Mouse (Mus musculus) ES-E14 (cell line): ENCODE data around the gene Pdzk1. TPM values are rescaled to one million over a fixed set of nuclear protein-coding genes. Genes with fewer than 3 reads are reported as not detected.

Source experiments
- DNase-seq: peaks from one replicate; pipeline ENCODE4 v3.0.0-alpha.2; 2013; ENCODE audit warnings: low read depth, low spot score
- H3K27ac ChIP-seq: 2 replicates; pipeline ENCODE4 v1.5.1; 2012; ENCODE audit warnings: low read depth, mild to moderate bottlenecking, low read length, moderate library complexity, mixed read lengths; ENCODE audit not compliant: poor library complexity, insufficient read depth, severe bottlenecking
- H3K36me3 ChIP-seq: 2 replicates; pipeline ENCODE4 v1.6.1; 2012; ENCODE audit warnings: mild to moderate bottlenecking, low read length, moderate library complexity, mixed read lengths; ENCODE audit not compliant: control insufficient read depth, poor library complexity, insufficient read depth, severe bottlenecking
- H3K4me1 ChIP-seq, 2 experiments: fragments of 150-350 bp in 1 of 2; sonication (generic) in 1 of 2; 2 replicates each; pipeline ENCODE4 v1.6.1; 2012; ENCODE audit warnings: low read length in 2 of 2, mild to moderate bottlenecking in 1 of 2, mixed read lengths in 1 of 2; ENCODE audit not compliant: control insufficient read depth in 2 of 2, insufficient read depth in 2 of 2, poor library complexity in 1 of 2
- H3K4me3 ChIP-seq, 2 experiments: fragments of 150-350 bp in 1 of 2; sonication (generic) in 1 of 2; 2 replicates each; pipeline ENCODE4 v1.5.1; 2012; ENCODE audit warnings: low read length in 2 of 2, low read depth in 1 of 2, mild to moderate bottlenecking in 1 of 2, mixed read lengths in 1 of 2; ENCODE audit not compliant: insufficient read depth in 1 of 2, poor library complexity in 1 of 2, severe bottlenecking in 1 of 2
- H3K9ac ChIP-seq: 2 replicates; pipeline ENCODE4 v1.6.1; 2012; ENCODE audit warnings: low read depth, mild to moderate bottlenecking, low read length, mixed read lengths; ENCODE audit not compliant: poor library complexity, insufficient read depth, severe bottlenecking
- H3K9me3 ChIP-seq: fragments of 150-350 bp; sonication (generic); 2 replicates; pipeline ENCODE4 v1.6.1; 2012; ENCODE audit warnings: low read depth, mild to moderate bottlenecking, low read length; ENCODE audit not compliant: control insufficient read depth, insufficient read depth
- CHD2 ChIP-seq: IDR thresholded peaks from 2 replicates; pipeline ENCODE4 v1.6.1; 2014; ENCODE audit warnings: mild to moderate bottlenecking, low read depth, low read length, inconsistent platforms
- HCFC1 ChIP-seq: IDR thresholded peaks from 2 replicates; pipeline ENCODE4 v1.6.1; 2012; ENCODE audit warnings: low read length, inconsistent platforms, borderline replicate concordance; ENCODE audit not compliant: insufficient read depth
- MAFK ChIP-seq: IDR thresholded peaks from 2 replicates; pipeline ENCODE4 v1.6.1; 2014; ENCODE audit warnings: mild to moderate bottlenecking, low read depth, low read length, inconsistent platforms; ENCODE audit not compliant: insufficient read depth
- ZC3H11A ChIP-seq: IDR thresholded peaks from 2 replicates; pipeline ENCODE4 v1.6.1; 2012; ENCODE audit warnings: low read depth, mild to moderate bottlenecking, inconsistent platforms, low read length, borderline replicate concordance
- ZNF384 ChIP-seq: IDR thresholded peaks from 2 replicates; pipeline ENCODE4 v1.6.1; 2012; ENCODE audit warnings: low read depth, low read length, inconsistent platforms
- in situ Hi-C, 2 experiments: fragments of 600-800 bp; cut with MboI; formaldehyde crosslinking; loops; one replicate each; pipeline ENCODE4 v1.15.1; 2025; ENCODE audit warnings: low sequenced_read_pairs in 2 of 2, inconsistent platforms in 1 of 2; ENCODE audit not compliant: unreplicated experiment in 2 of 2
- total RNA-seq: library from RNA; depleted of rRNA; stranded (reverse); fragments of 300-350 nt; gene quantifications from 2 replicates; pipeline ENCODE4 v1.2.3, GENCODE M21; 2012; rRNA removed

The Pdzk1 gene
- total RNA-seq, 1 experiment = 3.0 TPM

DNA sequence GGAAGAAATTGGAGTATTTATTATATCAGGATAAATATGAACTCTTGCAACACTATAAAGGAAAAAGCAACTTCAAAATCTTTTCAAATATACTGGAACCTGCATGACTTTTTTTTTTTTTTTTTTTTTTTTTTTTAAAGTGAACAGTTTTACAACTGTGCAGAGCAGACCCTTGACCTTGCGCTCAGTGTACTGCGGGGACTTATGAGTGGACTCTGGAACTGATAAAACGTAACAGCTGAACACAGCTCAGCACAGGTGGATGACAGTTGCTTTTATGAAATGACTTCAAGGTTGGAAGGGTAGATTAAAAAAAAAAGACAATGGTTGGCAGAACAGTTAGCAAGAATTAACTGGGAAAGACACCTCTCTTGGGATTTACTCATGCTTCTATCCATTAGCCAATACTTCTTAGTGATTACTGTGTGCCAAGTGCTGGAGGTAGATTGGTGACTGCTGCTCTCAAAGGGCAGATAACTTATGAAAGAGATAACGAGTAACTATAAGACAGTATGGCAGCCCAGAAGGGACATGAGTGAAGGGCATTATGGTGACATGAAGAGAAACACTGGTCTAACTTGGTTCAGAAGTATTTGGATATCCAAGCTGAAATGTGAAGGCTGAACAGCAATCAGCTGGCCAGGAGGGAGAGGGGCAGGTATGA is 73.4 kb downstream of the Pdzk1 start:
- TF ChIP-seq MAFK = no peak
- no peak for TF ChIP-seq HCFC1
- TF ChIP-seq ZC3H11A = no peak
- no peak for TF ChIP-seq ZNF384
- no peak for TF ChIP-seq CHD2

DNA sequence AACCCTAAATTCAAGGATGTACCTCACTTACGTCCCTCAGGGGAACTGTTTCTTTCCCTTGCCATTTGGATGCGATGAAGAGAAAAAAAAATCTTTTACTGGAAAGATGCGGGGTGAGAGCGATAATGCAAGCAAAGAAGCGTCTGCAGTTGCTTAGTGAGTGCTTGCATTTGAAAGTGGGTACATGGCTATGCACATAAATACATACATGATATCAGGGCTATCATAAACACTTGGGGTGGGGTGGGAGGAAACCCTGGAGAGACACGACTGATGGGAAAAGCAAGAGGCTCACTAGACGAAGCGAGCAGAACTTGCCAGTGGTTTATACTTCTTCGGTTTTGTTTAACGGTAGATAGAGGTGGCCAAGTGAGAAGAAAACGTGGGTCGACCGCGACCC is 75.3 kb downstream of the Pdzk1 start, which contains the start of gene Gja5:
Gja5 (plus strand) TSS at position 301 of the 400 bp plus-strand sequence.
- H3K36me3 ChIP-seq = no peaks in the 10 kb centered on the region
- no peak within 1 kb of the TSS; the same call in 1 of the 2 replicates for H3K27ac ChIP-seq
- peak within 1 kb of the TSS; percentile 90 for H3K9ac ChIP-seq
- H3K9me3 ChIP-seq = no peaks in the 10 kb centered on the region
- no peak for DNase-seq
- no peak for TF ChIP-seq CHD2
- TF ChIP-seq ZC3H11A = no peak
- TF ChIP-seq HCFC1 = no peak
- no peak for TF ChIP-seq MAFK
- no peak for TF ChIP-seq ZNF384
- in situ Hi-C loops = no loop called here
- peak within 1 kb of the TSS; percentile 89 to 98 for H3K4me3 ChIP-seq
- no peaks in the 10 kb centered on the region for H3K4me1 ChIP-seq

More for the DNA sequence above, 73.4 kb downstream of the Pdzk1 start:
- no peak overlapping the region for H3K27ac ChIP-seq
- H3K4me3 ChIP-seq = no peak overlapping the region
- no peak for DNase-seq
- no peak overlapping the region for H3K9ac ChIP-seq
- H3K4me1 ChIP-seq = no peaks in the 10 kb centered on the region
- H3K9me3 ChIP-seq = no peaks in the 10 kb centered on the region
- in situ Hi-C loops = no loop called here
- peaks cover 2% of the 10 kb centered on the region; the same call in 1 of the 2 replicates for H3K36me3 ChIP-seq

DNA sequence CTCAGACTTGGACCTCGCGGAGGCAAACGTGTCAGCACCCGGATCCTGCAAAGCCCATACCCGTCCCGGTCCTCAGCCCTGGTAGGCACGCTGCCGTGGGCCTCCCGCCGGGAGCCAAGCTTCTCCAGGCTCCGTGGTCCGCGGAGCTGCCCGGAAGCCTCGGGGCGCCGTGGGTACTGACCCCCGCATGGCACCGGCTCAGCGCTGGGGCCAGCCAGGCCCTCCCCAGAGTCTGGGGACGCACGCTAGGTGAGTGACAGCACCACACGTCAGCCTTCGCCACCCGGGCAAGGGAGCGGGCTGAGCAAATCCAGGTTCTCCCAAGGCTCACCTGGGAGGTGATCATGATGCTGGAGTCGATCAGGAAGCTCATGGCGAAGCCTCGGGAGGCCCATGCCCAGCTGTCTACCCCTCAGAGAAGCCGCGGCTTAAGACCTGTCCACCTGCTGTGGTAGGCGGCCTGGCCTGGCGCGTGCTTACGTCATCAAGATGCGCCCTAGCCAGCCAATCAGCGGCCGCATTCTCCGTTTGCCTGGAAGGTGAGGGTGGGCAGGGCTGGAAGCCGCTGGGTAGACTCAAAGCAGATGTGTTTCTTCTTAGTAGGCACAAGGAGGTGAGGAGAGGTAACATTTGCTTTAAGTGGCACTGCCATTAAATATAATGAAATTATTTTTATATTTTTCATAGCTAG is 75.9 kb downstream of the Pdzk1 start, which contains the start of gene Gpr89:
Gpr89 (minus strand) TSS at position 496 of the 691 bp plus-strand sequence.
- peak within 1 kb of the TSS; percentile 89 to 98 for H3K4me3 ChIP-seq
- in situ Hi-C loops = no loop called here
- peak within 1 kb of the TSS; percentile 90 for H3K9ac ChIP-seq
- H3K36me3 ChIP-seq = no peaks in the 10 kb centered on the region
- 0 out of 2 replicates have a peak, but pooled peaks have one; percentile 7 for TF ChIP-seq ZC3H11A
- 0 out of 2 replicates have a peak, but pooled peaks have one; percentile 9 for TF ChIP-seq MAFK
- no peak for TF ChIP-seq ZNF384
- 0 out of 2 replicates have a peak, but pooled peaks have one; percentile 23 for TF ChIP-seq CHD2
- TF ChIP-seq HCFC1 = peak; percentile 65; the same call in 1 of the 2 replicates
- peak; percentile 85 for DNase-seq
- H3K9me3 ChIP-seq = no peaks in the 10 kb centered on the region
- no peak within 1 kb of the TSS; the same call in 1 of the 2 replicates for H3K27ac ChIP-seq
- H3K4me1 ChIP-seq = no peaks in the 10 kb centered on the region

DNA sequence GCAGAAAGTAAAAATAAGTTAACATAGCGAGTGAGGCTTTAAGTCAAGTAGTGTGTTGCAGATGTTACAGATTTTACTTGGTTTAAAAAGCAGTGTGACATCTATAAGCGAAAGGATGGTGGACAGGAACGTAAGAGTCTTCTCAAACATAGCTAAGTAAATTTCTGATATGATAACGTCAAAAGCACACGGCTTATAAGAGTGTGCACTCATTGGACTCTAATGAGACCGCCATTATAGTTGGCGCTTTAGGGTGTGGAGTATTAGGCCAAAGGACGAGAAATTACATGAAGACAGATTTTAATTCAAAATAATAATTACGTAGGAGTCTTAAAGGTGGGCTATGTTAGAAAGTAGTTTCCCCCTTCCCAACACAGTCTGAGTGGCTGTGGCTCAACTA is 76.5 kb downstream of the Pdzk1 start:
- Histone ChIP-seq H3K4me3 (peak overlapping the region in 1 of 2 experiments; percentile 98; a peak in 2 of 4 replicates), H3K9ac (no peak overlapping the region), H3K27ac (no peak overlapping the region), H3K36me3 (no peaks in the 10 kb centered on the region), H3K9me3 (no peaks in the 10 kb centered on the region), H3K4me1 (no peaks in the 10 kb centered on the region)
- peak; percentile 3 for DNase-seq
- no peak for TF ChIP-seq ZC3H11A
- no peak for TF ChIP-seq MAFK
- no peak for TF ChIP-seq CHD2
- no peak for TF ChIP-seq HCFC1
- no peak for TF ChIP-seq ZNF384
- in situ Hi-C loops = no loop called here

Other genes starting within 250 kb of the Pdzk1 start
- gene Polr3gl, start 235.1 kb upstream of the Pdzk1 start, total RNA-seq = 5.7 and 8.1 TPM in 2 replicates
- 0.67 and 1.1 TPM in 2 replicates for gene Ankrd34a, start 232.6 kb upstream of the Pdzk1 start, total RNA-seq
- 2.6 and 4.6 TPM in 2 replicates for gene Lix1l, start 228.1 kb upstream of the Pdzk1 start, total RNA-seq
- 115 and 140 TPM in 2 replicates for gene Rbm8a, start 199.4 kb upstream of the Pdzk1 start, total RNA-seq
- 15.6 and 23.6 TPM in 2 replicates for gene Pex11b, start 193.9 kb upstream of the Pdzk1 start, total RNA-seq
- 0.13 and 0.21 TPM in 2 replicates for gene Gm42957, start 193.8 kb upstream of the Pdzk1 start, total RNA-seq
- 1.0 and 1.7 TPM in 2 replicates for gene Itga10, start 183.7 kb upstream of the Pdzk1 start, total RNA-seq
- 3.7 and 5.7 TPM in 2 replicates for gene Ankrd35, start 159.2 kb upstream of the Pdzk1 start, total RNA-seq
- 14.6 and 27.9 TPM in 2 replicates for gene Pias3, start 132.9 kb upstream of the Pdzk1 start, total RNA-seq
- gene Nudt17, start 120.7 kb upstream of the Pdzk1 start, total RNA-seq = 7.4 and 13.5 TPM in 2 replicates
- gene Polr3c, start 101.7 kb upstream of the Pdzk1 start, total RNA-seq = 21.0 and 22.2 TPM in 2 replicates
- gene Rnf115, start 101.6 kb upstream of the Pdzk1 start, total RNA-seq = 16.9 and 22.1 TPM in 2 replicates
- 0.21 and 0.36 TPM in 2 replicates for gene Cd160, start 67 bp downstream of the Pdzk1 start, total RNA-seq
- 0.13 and 0.26 TPM in 2 replicates for gene Gja5, start 75.4 kb downstream of the Pdzk1 start, total RNA-seq
- 40.5 and 42.3 TPM in 2 replicates for gene Gpr89, start 76.1 kb downstream of the Pdzk1 start, total RNA-seq
- 0.04 and 0.05 TPM in 2 replicates for gene Gja8, start 96.7 kb downstream of the Pdzk1 start, total RNA-seq